In the genomic region with DNA sequence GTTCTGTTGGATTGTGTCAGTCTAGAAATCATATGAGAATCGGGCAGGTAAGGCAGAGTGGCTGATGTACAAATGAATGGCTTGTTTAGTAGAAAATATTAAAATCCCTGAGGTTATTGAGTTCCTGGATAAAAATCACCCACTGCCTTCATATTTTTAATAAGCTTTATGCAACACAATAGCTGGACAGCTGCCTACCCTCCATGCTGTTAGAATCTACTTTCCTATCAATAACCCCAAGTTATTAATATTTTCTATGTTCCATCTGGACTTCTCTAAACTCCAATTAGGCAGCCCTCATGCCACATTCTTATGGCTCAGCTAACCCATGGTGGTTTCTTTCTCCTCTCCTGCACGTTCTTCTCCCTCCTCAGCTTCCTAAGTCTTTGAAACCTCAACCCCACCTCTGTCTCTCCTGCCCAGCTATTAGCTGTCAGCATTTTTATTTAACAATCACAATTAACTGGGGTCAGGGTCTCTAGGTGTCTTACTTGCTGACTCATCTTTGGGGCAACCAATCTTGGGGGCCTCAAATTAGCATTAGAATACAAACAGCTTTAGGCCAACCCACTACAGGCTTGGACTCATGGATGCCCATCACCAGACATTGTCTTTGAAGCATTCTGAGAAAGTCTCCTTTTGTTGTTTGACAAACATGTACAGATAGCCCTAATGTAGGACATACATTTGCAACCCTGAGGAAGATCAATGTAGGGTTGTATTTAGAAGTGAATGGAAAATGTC, we compare ENCODE assay signal across 24 mouse cellular contexts.
"Had no signal": no experiment of that assay in that cellular context is flagged by ENCODE, and none has a peak within 500 bp of the region (broad histone marks: within the 10 kb centered on the region; RNA-seq: fewer than 3 reads in every experiment).

No protein-coding gene starts in this region.

- H3K4me1 ChIP-seq: heart, embryonic 13.5 days; heart, embryonic 15.5 days; hindbrain, embryonic 13.5 days; hindbrain, embryonic 15.5 days; kidney, embryonic 15.5 days; limb, embryonic 13.5 days; limb, embryonic 15.5 days; liver, embryonic 12.5 days had no signal

- H3K4me3 ChIP-seq: heart, adult 2 months; heart, embryonic 13.5 days; heart, embryonic 15.5 days; hindbrain, embryonic 13.5 days; hindbrain, embryonic 15.5 days; kidney, embryonic 15.5 days; limb, embryonic 13.5 days; limb, embryonic 15.5 days; liver, embryonic 12.5 days had no signal

- H3K9me3 ChIP-seq: heart, embryonic 13.5 days; heart, embryonic 15.5 days; hindbrain, embryonic 13.5 days; hindbrain, embryonic 15.5 days; kidney, embryonic 15.5 days; limb, embryonic 13.5 days; limb, embryonic 15.5 days; liver, embryonic 12.5 days had no signal

- DNase-seq: gastrocnemius, postnatal 14 days; gastrocnemius, postnatal 36 days; heart, adult 11 months; heart, adult 2 months; heart, postnatal 14 days; heart, postnatal 36 days; kidney, adult 11 months; kidney, adult 2 months; kidney, adult 9 months; kidney, postnatal 14 days; kidney, postnatal 36 days; left cerebral cortex, postnatal 4 days; lung, adult 18-20 months had no signal

- H3K36me3 ChIP-seq: heart, embryonic 13.5 days; heart, embryonic 15.5 days; hindbrain, embryonic 13.5 days; hindbrain, embryonic 15.5 days; kidney, embryonic 15.5 days; limb, embryonic 13.5 days; limb, embryonic 15.5 days; liver, embryonic 12.5 days had no signal

- H3K27me3 ChIP-seq: heart, embryonic 13.5 days; heart, embryonic 15.5 days; hindbrain, embryonic 13.5 days; hindbrain, embryonic 15.5 days; kidney, embryonic 15.5 days; limb, embryonic 13.5 days; limb, embryonic 15.5 days; liver, embryonic 12.5 days had no signal

- H3K27ac ChIP-seq: heart, adult 2 months; heart, embryonic 13.5 days; heart, embryonic 15.5 days; hindbrain, embryonic 13.5 days; hindbrain, embryonic 15.5 days; hindbrain, postnatal 0 days; kidney, embryonic 15.5 days; kidney, postnatal 0 days; limb, embryonic 13.5 days; limb, embryonic 15.5 days; liver, embryonic 12.5 days; liver, embryonic 14.5 days had no signal
